Mouse (Mus musculus) spleen, postnatal 36 days (tissue): Measurements from ENCODE around the gene Amn1.
"Not testable (repeated sequence)": the region's sequence is repeated elsewhere in the genome, so short reads cannot be mapped to it uniquely, and the experiment has no call there.

Experiments
- DNase-seq, 2 experiments: peaks; one replicate each; pipeline ENCODE4 v3.0.0; 2022; ENCODE audit warnings: low spot score in 2 of 2, mixed read lengths in 1 of 2

Amn1 gene

GRCm38 (mm10) chr6:149154116-149155030, 34.1 kb downstream of the Amn1 start:
- DNase-seq: no peak

GRCm38 (mm10) chr6:149153473-149154115, 34.9 kb downstream of the Amn1 start:
- DNase-seq: no peak

DNA sequence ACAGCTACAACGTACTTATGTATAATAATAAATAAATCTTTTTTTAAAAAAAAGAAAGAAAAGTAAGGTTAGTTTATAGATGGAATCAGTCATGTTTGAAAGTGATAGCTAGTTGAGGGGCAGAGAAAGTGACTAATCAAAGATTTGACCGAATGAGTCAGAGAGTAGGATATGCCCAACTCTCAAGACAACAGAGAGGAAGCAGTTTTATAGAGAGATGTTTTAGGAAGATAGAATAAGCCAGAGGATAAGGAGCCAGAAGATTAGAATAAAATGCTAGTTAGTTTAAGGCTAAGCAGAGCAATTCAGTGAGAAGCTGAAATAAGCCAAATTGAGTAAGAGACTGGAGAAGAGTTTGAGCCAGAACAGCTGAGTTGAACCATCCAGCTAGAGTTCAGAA, 36.4 kb downstream of the Amn1 start:
- DNase-seq: no peak

- DNase-seq: no peak
Observed at GRCm38 (mm10) chr6:149148436-149149229, 39.9 kb downstream of the Amn1 start.

DNA sequence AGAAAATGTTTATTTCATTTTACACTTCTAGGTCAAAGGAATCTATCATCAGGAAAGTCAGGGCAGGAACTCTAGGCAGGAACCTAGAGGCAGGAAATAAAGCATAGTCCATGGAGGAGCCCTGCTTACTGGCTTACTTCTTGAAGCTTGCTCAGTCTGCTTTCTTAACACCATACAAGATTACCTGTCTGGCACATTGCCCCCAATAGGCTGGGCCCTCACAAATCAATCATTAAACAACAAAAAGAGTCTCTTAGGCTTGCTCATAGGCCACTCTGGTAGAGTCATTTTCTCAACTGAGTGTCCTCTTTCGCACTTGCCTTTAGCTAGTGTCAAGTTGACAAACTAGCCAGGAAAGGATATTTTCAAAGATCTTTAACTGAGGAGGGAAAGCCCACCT, 43.4 kb downstream of the Amn1 start:
- DNase-seq: no peak

- DNase-seq: peak; percentile 79 to 86
Observed at GRCm38 (mm10) chr6:149141393-149142173, 46.9 kb downstream of the Amn1 start.

DNA sequence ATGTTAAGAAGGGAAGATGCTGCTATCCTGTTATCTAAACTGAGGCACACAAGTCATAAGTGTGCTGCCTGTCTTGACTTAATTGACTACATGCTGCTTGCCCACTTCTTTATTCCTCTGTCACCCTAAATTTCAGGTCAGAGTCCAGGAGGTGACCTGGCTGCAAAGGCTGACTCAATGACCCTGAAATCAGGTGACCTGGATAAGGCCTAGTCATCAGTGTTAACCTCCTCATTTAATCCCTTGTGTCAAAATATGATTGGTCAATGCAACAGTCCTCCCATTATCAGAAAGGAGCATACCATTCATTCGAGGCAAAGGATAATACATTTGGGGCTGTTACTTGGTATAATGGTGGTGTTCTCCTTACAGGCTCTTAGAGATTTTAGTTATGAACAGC, 49.0 kb downstream of the Amn1 start, which contains the start of gene Etfbkmt:
TSS of gene Etfbkmt (plus strand) at position 379 of the 400 bp plus-strand sequence.
- DNase-seq: no peak

- peak; percentile 27 to 31 for DNase-seq
Observed at GRCm38 (mm10) chr6:149139011-149139410, 49.5 kb downstream of the Amn1 start.

DNA sequence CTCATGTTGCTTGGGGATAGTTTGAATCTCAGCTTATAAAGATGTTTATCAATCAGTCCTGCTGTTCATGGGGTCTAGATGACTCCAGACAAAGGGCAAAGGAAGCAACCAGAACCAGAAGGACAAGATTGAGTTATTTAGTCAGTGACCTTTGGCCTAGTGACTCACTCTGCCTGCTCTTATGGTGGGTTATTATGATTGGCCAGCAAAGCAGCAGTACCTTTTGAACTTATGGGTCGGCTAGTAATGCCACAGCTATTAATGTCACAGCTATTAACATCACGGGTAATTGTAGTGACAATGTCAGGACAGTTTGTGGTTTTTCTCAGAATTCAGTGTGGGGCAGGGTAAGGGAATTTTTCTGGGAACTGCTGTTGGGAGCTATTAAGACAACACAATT, 50.6 kb downstream of the Amn1 start:
- no peak for DNase-seq

DNA sequence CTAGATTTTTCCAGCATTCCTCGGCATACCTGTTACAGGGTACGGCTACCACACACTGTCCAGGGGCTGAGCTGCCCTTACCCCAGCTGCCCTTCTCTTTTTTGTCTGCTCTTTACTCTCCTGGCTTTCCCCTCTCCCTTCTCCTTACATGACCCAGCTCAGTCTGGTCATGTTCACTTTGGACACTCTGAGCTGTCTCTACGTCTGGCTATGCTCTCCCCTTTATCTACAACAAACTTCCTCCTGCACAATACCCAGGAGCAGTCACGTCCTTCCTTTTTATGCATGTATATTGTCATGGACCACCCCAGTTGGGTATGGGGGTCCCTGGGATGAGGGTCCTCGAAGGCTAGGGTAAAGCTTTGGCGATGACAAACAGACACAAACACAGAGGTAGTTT, 52.9 kb downstream of the Amn1 start:
- DNase-seq: no peak

- DNase-seq: no peak
Observed at GRCm38 (mm10) chr6:149134391-149135150, 53.9 kb downstream of the Amn1 start.

- DNase-seq: peak; percentile 41 to 57
Observed at GRCm38 (mm10) chr6:149132311-149133077, 56.0 kb downstream of the Amn1 start.

DNA sequence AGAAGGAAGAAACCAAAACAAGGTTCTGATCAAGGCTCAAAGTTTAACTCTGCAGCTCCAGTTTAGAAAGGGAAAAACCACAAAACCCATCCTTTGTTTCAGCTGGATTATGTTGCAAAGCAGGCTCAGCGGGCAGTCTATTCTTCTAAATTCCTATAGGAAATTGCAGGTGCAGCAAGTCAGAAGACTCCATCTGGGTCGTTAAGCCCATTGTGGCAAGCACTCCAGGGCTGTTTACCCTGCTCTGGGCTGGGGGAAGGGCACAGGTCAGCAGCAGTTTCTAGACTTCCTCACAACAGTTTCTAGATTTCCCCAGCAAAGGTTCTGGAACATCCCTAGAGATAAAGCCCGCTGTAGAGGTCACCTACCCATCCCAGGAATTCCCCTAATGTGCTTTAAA, 57.4 kb downstream of the Amn1 start:
- no peak for DNase-seq

GRCm38 (mm10) chr6:149129870-149130269, 58.6 kb downstream of the Amn1 start, which contains the start of gene Gm10203:
TSS of gene Gm10203 (plus strand) at chr6:149130170.
- DNase-seq: not testable (repeated sequence)

DNA sequence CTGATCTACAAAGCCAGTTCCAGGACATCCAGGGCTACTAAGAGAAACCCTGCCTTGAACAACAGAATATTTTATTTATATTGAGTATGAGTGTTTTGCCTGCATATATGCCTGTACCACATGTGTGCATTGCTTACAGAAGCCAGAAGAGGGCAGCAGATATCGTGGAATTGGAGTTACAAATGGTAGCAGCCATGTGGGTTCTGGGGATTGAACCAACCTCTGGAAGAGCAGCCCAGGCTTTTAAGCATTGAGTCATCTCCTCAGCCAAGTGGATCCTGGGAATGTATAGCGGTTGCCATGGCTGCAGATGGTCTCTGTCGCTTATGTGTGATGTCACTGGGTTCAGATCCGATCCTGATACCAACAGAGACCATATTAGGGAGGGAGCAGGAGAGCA, 61.8 kb downstream of the Amn1 start:
- peak; percentile 40 to 59 for DNase-seq

DNA sequence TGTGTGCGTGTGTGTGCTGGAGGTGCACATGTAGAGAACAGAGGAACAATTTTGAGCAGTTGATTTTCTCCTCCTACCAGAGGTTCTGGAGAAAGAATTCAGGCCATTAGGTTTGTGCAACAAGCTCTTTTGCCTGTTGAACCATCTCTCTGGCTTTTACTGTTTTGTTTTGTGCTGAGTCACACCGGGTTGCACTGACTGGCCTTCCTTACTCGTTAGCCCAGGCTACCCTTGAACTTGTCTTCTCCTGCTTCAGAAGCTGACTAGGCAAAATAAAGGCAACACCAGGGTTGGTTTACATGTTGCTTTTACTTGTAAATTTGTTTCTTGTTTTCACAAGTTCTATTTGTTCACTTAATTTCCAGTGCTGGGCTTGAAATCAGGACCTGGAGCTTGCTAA, 65.5 kb downstream of the Amn1 start:
- no peak for DNase-seq

- DNase-seq: peak; percentile 43 to 75
Observed at GRCm38 (mm10) chr6:149119853-149120252, 68.7 kb downstream of the Amn1 start.

- DNase-seq: no peak
Observed at GRCm38 (mm10) chr6:149118935-149119334, 69.6 kb downstream of the Amn1 start.

GRCm38 (mm10) chr6:149116992-149117391, 71.5 kb downstream of the Amn1 start:
- no peak for DNase-seq

GRCm38 (mm10) chr6:149108909-149109308, 79.6 kb downstream of the Amn1 start:
- no peak for DNase-seq
